Mouse (Mus musculus): ENCODE results near the gene Chrdl2. TPM values are rescaled to one million over a fixed set of nuclear protein-coding genes. Genes with fewer than 3 reads are reported as not detected.
"Not testable (repeated sequence)": the region's sequence is repeated elsewhere in the genome, so short reads cannot be mapped to it uniquely, and the experiment has no call there.

Chrdl2 gene
- total and polyA plus RNA-seq, 3 experiments = 0.16 to 0.18 TPM; not detected in 1

DNA sequence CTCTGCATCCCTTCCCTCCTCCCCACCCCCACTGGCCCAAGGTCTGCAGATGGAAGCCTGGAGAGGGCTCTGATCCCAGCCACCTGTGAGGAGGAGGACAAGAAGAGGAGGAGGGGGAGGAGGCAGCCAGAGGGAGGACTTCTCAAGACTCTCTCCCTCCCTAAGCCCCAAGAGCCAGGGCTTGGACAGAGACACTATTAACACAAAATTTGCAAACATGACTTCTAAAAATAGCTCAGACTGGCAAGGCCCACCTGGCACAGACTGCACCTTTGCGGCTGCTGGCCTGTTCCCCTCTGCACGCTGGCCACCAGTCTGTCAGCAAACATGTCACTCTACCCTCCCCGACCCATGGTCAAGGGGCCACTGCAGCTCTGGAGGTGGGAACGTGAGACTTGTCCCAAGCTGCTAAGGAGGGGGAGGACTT, 37.6 kb downstream of the Chrdl2 start:
- TF ChIP-seq POLR2A (IDR thresholded peaks at IDR 0.05; ENCODE audit: insufficient read depth, low read depth, low read length) (no peak), EP300 (IDR thresholded peaks at IDR 0.05; ENCODE audit: insufficient read depth, low read depth, low read length) (no peak), CTCF (IDR thresholded peaks at IDR 0.05) (no peak)
- DNase-seq = peak in 1 of 2 experiments; percentile 36
- WGBS = 23% methylated on average over 4 of the region's 4 CpGs

DNA sequence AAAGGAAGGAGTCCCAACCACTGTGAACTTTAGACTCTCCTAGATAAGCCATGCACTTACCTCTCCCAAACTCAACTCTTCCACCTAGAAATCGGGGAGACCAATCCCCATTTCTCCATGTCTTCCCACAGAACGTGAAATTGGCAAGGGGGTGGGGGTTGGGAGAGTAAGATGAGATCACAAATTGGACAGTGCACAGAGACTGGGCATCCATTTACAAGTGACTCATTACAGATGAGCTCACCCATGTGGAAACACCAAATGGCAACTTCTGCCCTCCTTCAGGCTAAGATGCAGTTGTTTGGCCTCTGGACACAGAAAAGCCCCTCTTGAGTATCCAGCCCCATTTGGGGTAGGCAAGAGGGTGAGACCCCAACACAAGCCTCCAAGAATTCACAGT, 40.5 kb downstream of the Chrdl2 start:
- no peaks in the 10 kb centered on the region for H3K79me2 ChIP-seq (replicated peaks; ENCODE audit: control insufficient read depth, insufficient read depth, low read length)
- no peaks in the 10 kb centered on the region for H3K27me3 ChIP-seq (ENCODE audit: control insufficient read depth, insufficient read depth, low read length)
- no peaks in the 10 kb centered on the region for H3K36me3 ChIP-seq (ENCODE audit: control insufficient read depth, insufficient read depth, low read length)
- WGBS = 61% methylated on average over 2 of the region's 2 CpGs
- no peak overlapping the region for H3K9ac ChIP-seq (ENCODE audit: low read depth, low read length)
- no peak overlapping the region for H3K27ac ChIP-seq
- peaks cover 1% of the 10 kb centered on the region; the same call in 1 of the 2 replicates for H3K4me1 ChIP-seq (ENCODE audit: control insufficient read depth, insufficient read depth, low read length)
- DNase-seq = no peak
- intact Hi-C loops (cut with DNase I) = no loop called here
- TF ChIP-seq EP300 (IDR thresholded peaks at IDR 0.05; ENCODE audit: insufficient read depth, low read depth, low read length) = no peak
- no peak for TF ChIP-seq CTCF (IDR thresholded peaks at IDR 0.05)
- no peak for TF ChIP-seq POLR2A (IDR thresholded peaks at IDR 0.05; ENCODE audit: insufficient read depth, low read depth, low read length)
- H3K4me3 ChIP-seq = no peak overlapping the region

More for the DNA sequence above, 37.6 kb downstream of the Chrdl2 start:
- Histone ChIP-seq H3K27ac (no peak overlapping the region), H3K79me2 (replicated peaks; ENCODE audit: control insufficient read depth, insufficient read depth, low read length) (no peaks in the 10 kb centered on the region), H3K9ac (ENCODE audit: low read depth, low read length) (no peak overlapping the region), H3K36me3 (ENCODE audit: control insufficient read depth, insufficient read depth, low read length) (no peaks in the 10 kb centered on the region), H3K27me3 (ENCODE audit: control insufficient read depth, insufficient read depth, low read length) (no peaks in the 10 kb centered on the region), H3K4me1 (ENCODE audit: control insufficient read depth, insufficient read depth, low read length) (peaks cover 1% of the 10 kb centered on the region; the same call in 1 of the 2 replicates), H3K4me3 (no peak overlapping the region)
- intact Hi-C loops (cut with DNase I) = no loop called here

DNA sequence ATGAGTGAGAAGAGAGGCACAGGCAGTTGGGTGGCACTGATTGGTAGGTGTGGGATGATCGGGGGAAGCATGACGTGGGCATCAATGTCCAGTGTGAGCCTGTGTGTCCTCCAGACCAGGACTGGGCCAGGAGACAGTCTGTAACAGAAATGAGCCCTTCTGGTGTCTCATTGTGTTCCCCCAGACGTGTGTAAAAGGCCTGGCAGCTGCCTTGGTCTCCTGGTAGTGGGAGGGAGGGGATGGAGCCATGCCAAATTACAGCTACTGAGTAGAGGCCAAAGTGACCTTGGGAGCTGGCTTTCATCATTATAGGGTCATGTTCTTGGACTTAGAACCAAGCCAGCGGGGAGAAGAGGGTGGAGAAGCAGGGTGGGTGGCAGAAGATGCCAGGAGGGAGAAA, 45.9 kb downstream of the Chrdl2 start:
- WGBS = 48% methylated on average over 4 of the region's 4 CpGs
- no peak overlapping the region for H3K4me3 ChIP-seq
- H3K27ac ChIP-seq = no peak overlapping the region
- no peaks in the 10 kb centered on the region for H3K4me1 ChIP-seq (ENCODE audit: control insufficient read depth, insufficient read depth, low read length)
- no peak for DNase-seq
- H3K9ac ChIP-seq (ENCODE audit: low read depth, low read length) = no peak overlapping the region
- H3K27me3 ChIP-seq (ENCODE audit: control insufficient read depth, insufficient read depth, low read length) = no peaks in the 10 kb centered on the region
- H3K79me2 ChIP-seq (replicated peaks; ENCODE audit: control insufficient read depth, insufficient read depth, low read length) = no peaks in the 10 kb centered on the region
- no peaks in the 10 kb centered on the region for H3K36me3 ChIP-seq (ENCODE audit: control insufficient read depth, insufficient read depth, low read length)
- intact Hi-C loops (cut with DNase I) = no loop called here
- TF ChIP-seq CTCF (IDR thresholded peaks at IDR 0.05) (no peak), EP300 (IDR thresholded peaks at IDR 0.05; ENCODE audit: insufficient read depth, low read depth, low read length) (no peak), POLR2A (IDR thresholded peaks at IDR 0.05; ENCODE audit: insufficient read depth, low read depth, low read length) (no peak)

DNA sequence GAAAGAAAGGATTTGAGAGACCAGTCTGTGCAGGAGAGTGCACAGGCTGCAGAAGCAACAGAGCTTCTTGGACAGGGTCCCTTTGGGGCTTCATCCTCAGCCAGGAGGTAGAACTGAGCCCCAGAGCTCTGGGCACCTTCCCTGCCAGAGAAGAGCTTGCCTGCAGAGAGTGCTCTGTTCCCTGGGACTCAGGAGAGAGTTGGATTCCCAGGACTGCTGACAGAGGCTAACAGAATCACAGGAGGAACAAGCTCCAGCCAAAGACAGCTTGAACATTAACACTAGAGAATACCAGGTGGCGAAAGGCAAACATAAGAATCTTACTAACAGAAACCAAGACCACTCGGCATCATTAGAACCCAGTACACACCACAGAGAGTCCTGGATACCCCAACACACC, 47.0 kb downstream of the Chrdl2 start:
- WGBS = 85% methylated on average over 2 of the region's 2 CpGs
- H3K4me1 ChIP-seq (ENCODE audit: control insufficient read depth, insufficient read depth, low read length); H3K79me2 ChIP-seq (replicated peaks; ENCODE audit: control insufficient read depth, insufficient read depth, low read length); H3K4me3 ChIP-seq; DNase-seq; H3K27ac ChIP-seq; H3K9ac ChIP-seq (ENCODE audit: low read depth, low read length); intact Hi-C loops (cut with DNase I); H3K36me3 ChIP-seq (ENCODE audit: control insufficient read depth, insufficient read depth, low read length); H3K27me3 ChIP-seq (ENCODE audit: control insufficient read depth, insufficient read depth, low read length): not testable (repeated sequence)

DNA sequence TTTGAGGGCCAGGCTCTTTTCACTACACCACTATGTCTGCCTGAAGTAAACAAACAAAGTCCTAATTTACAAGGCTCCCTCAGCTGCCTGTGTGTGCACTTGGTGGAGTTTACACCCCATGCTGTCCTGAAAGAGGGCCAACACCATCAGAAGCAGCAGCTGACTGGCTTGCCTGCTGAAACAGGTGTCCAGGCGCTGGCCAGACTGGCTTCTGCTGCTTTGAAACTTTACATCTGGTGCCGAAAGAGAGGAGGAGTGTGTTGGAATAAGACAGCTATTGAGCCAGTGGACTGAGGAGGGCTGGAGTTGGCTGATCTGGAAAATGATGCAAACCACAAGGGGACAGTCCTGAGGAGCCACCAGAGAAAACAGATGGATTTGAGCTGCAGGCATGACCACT, 68.0 kb downstream of the Chrdl2 start:
- Histone ChIP-seq H3K4me1 (ENCODE audit: control insufficient read depth, insufficient read depth, low read length) (no peaks in the 10 kb centered on the region), H3K79me2 (replicated peaks; ENCODE audit: control insufficient read depth, insufficient read depth, low read length) (no peaks in the 10 kb centered on the region), H3K9ac (ENCODE audit: low read depth, low read length) (no peak overlapping the region), H3K27ac (no peak overlapping the region), H3K4me3 (no peak overlapping the region), H3K36me3 (ENCODE audit: control insufficient read depth, insufficient read depth, low read length) (no peaks in the 10 kb centered on the region), H3K27me3 (ENCODE audit: control insufficient read depth, insufficient read depth, low read length) (no peaks in the 10 kb centered on the region)
- TF ChIP-seq EP300 (IDR thresholded peaks at IDR 0.05; ENCODE audit: insufficient read depth, low read depth, low read length) (0 out of 2 replicates have a peak, but pooled peaks have one; percentile 9), CTCF (IDR thresholded peaks at IDR 0.05) (no peak)
- WGBS = 88% methylated on average over 2 of the region's 2 CpGs
- peak; percentile 49 to 65 for DNase-seq
- intact Hi-C loops (cut with DNase I) = no loop called here

DNA sequence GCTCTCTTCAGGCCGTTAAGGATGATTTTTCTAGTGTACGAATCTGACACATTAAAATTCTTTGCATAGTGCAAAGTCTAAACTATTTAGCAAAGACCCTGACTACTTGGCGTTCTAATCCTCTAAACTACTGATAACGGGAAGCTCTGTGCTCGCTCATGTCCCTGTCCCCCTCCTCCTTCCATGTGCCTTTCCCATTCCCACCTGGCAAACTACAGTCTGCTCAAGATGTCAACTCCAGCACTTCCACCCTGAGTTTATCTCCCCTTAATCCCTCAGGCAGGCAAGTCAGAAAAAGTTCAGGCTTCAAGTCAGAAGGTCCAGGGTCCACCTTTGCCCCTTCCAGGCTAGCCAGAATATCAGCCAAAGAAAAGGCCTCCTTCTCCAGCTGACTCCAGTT, 70.3 kb downstream of the Chrdl2 start:
- Histone ChIP-seq H3K36me3 (ENCODE audit: control insufficient read depth, insufficient read depth, low read length) (no peaks in the 10 kb centered on the region), H3K79me2 (replicated peaks; ENCODE audit: control insufficient read depth, insufficient read depth, low read length) (no peaks in the 10 kb centered on the region), H3K4me1 (ENCODE audit: control insufficient read depth, insufficient read depth, low read length) (no peaks in the 10 kb centered on the region), H3K9ac (ENCODE audit: low read depth, low read length) (no peak overlapping the region), H3K27me3 (ENCODE audit: control insufficient read depth, insufficient read depth, low read length) (no peaks in the 10 kb centered on the region), H3K4me3 (no peak overlapping the region), H3K27ac (no peak overlapping the region)
- 65% methylated on average over 5 of the region's 5 CpGs for WGBS
- TF ChIP-seq CTCF (IDR thresholded peaks at IDR 0.05) (no peak), POLR2A (IDR thresholded peaks at IDR 0.05; ENCODE audit: insufficient read depth, low read depth, low read length) (no peak), EP300 (IDR thresholded peaks at IDR 0.05; ENCODE audit: insufficient read depth, low read depth, low read length) (no peak)
- DNase-seq = no peak
- intact Hi-C loops (cut with DNase I) = no loop called here

All from heart, adult 2 months (tissue).